Mouse (Mus musculus): ENCODE data around the gene Sptbn1.

Gene Sptbn1

GRCm38 (mm10) chr11:30132581-30132980 lies 135.4 kb downstream of the Sptbn1 start:
- DNase-seq (ENCODE audit: low spot score in 2 of 2), result no peak

- DNase-seq (ENCODE audit: low spot score in 2 of 2), result no peak
These were observed 136.3 kb downstream of the Sptbn1 start for GRCm38 (mm10) chr11:30131640-30132039.

- DNase-seq (ENCODE audit: low spot score in 2 of 2), result no peak
These were observed 138.6 kb downstream of the Sptbn1 start for GRCm38 (mm10) chr11:30129339-30129738.

GRCm38 (mm10) chr11:30126840-30127239 lies 141.1 kb downstream of the Sptbn1 start:
- DNase-seq (ENCODE audit: low spot score in 2 of 2), result no peak

GRCm38 (mm10) chr11:30118038-30118437 lies 149.9 kb downstream of the Sptbn1 start:
- DNase-seq (ENCODE audit: low spot score in 2 of 2), result no peak

- no peak for DNase-seq (ENCODE audit: low spot score in 2 of 2)
These were observed 154.3 kb downstream of the Sptbn1 start for GRCm38 (mm10) chr11:30113631-30114030.

- DNase-seq (ENCODE audit: low spot score in 2 of 2), result no peak
These were observed 157.3 kb downstream of the Sptbn1 start for GRCm38 (mm10) chr11:30110634-30111033.

- no peak for DNase-seq (ENCODE audit: low spot score in 2 of 2)
These were observed 163.8 kb downstream of the Sptbn1 start for GRCm38 (mm10) chr11:30104177-30104576.

- DNase-seq (ENCODE audit: low spot score in 2 of 2), result no peak
These were observed 165.4 kb downstream of the Sptbn1 start for GRCm38 (mm10) chr11:30102594-30102993.

- DNase-seq (ENCODE audit: low spot score in 2 of 2), result no peak
These were observed 166.2 kb downstream of the Sptbn1 start for GRCm38 (mm10) chr11:30101796-30102195.

- no peak for DNase-seq (ENCODE audit: low spot score in 2 of 2)
These were observed 166.8 kb downstream of the Sptbn1 start for GRCm38 (mm10) chr11:30101162-30101561.

GRCm38 (mm10) chr11:30099916-30100315 lies 168.1 kb downstream of the Sptbn1 start:
- DNase-seq (ENCODE audit: low spot score in 2 of 2), result no peak

- no peak for DNase-seq (ENCODE audit: low spot score in 2 of 2)
These were observed 172.7 kb downstream of the Sptbn1 start for GRCm38 (mm10) chr11:30095212-30095773.

- DNase-seq (ENCODE audit: low spot score in 2 of 2), result no peak
These were observed 176.1 kb downstream of the Sptbn1 start for GRCm38 (mm10) chr11:30091892-30092291.

GRCm38 (mm10) chr11:30085114-30085513 lies 182.9 kb downstream of the Sptbn1 start:
- DNase-seq (ENCODE audit: low spot score in 2 of 2), result no peak

GRCm38 (mm10) chr11:30057299-30057698 lies 210.7 kb downstream of the Sptbn1 start:
- DNase-seq (ENCODE audit: low spot score in 2 of 2), result no peak
